Mouse (Mus musculus) CH12.LX (cell line): ENCODE results near the gene Glp2r. TPM values are rescaled to one million over a fixed set of nuclear protein-coding genes. Genes with fewer than 3 reads are reported as not detected.

Experiments used
- DNase-seq: peaks from one replicate; pipeline ENCODE4 v3.0.0-alpha.2; 2013; ENCODE audit errors: extremely low read depth
- H3K27ac ChIP-seq: 2 replicates; pipeline ENCODE4 v1.5.1; 2012; ENCODE audit warnings: low read depth, mild to moderate bottlenecking, control low read depth, moderate library complexity; ENCODE audit not compliant: insufficient read depth
- H3K27me3 ChIP-seq: replicated peaks from 2 replicates; pipeline ENCODE3; 2012; ENCODE audit warnings: inconsistent platforms
- H3K36me3 ChIP-seq, 2 experiments: replicated peaks in 1 of 2; 2 replicates each; pipeline versions ENCODE3 to v1.6.1; 2012; ENCODE audit warnings: inconsistent platforms in 1 of 2, low read length in 1 of 2, mild to moderate bottlenecking in 1 of 2, mixed read lengths in 1 of 2, moderate library complexity in 1 of 2; ENCODE audit not compliant: control insufficient read depth in 1 of 2, insufficient read depth in 1 of 2
- H3K4me1 ChIP-seq, 2 experiments: 2 replicates each; pipeline ENCODE4 v1.6.1; 2012; ENCODE audit warnings: inconsistent platforms in 1 of 2, moderate library complexity in 1 of 2; ENCODE audit not compliant: insufficient read depth in 2 of 2, control insufficient read depth in 1 of 2
- H3K4me2 ChIP-seq: 2 replicates; pipeline ENCODE4 v1.6.1; 2012; ENCODE audit warnings: low read depth, mild to moderate bottlenecking, control low read depth; ENCODE audit not compliant: poor library complexity, insufficient read depth, severe bottlenecking
- H3K4me3 ChIP-seq, 3 experiments: fragments of 150-350 bp in 1 of 3; sonication (generic) in 1 of 3; replicated peaks in 1 of 3; 2 replicates each; pipeline versions ENCODE3 to v1.5.1; 2011 to 2012; ENCODE audit warnings: low read depth in 2 of 3, low read length in 2 of 3, mild to moderate bottlenecking in 2 of 3, moderate library complexity in 2 of 3, control low read depth in 1 of 3, improper control_type of control experiment in 1 of 3, inconsistent platforms in 1 of 3, mixed read lengths in 1 of 3; ENCODE audit not compliant: poor library complexity in 1 of 3
- H3K79me2 ChIP-seq: replicated peaks from 2 replicates; pipeline ENCODE4 v1.6.1; 2012; ENCODE audit warnings: mild to moderate bottlenecking, moderate library complexity; ENCODE audit not compliant: control insufficient read depth, poor library complexity, insufficient read depth, severe bottlenecking; ENCODE audit errors: extremely low read depth
- H3K9ac ChIP-seq: 2 replicates; pipeline ENCODE4 v1.6.1; 2012; ENCODE audit warnings: low read depth, mild to moderate bottlenecking, control low read depth, moderate library complexity; ENCODE audit not compliant: insufficient read depth
- H3K9me3 ChIP-seq: replicated peaks from 2 replicates; pipeline ENCODE3; 2012; ENCODE audit warnings: low read length, inconsistent platforms, mixed read lengths
- BHLHE40 ChIP-seq: IDR thresholded peaks from 2 replicates; pipeline ENCODE4 v1.6.1; 2011; ENCODE audit warnings: mild to moderate bottlenecking, low read depth, low read length, improper control_type of control experiment
- CHD1 ChIP-seq: IDR thresholded peaks from 2 replicates; pipeline ENCODE4 v1.6.1; 2012; ENCODE audit warnings: low read depth, low read length, improper control_type of control experiment, inconsistent platforms
- E2F4 ChIP-seq: IDR thresholded peaks from 2 replicates; pipeline ENCODE4 v1.6.1; 2011; ENCODE audit warnings: low read depth, low read length, improper control_type of control experiment; ENCODE audit not compliant: insufficient replicate concordance
- ELF1 ChIP-seq: IDR thresholded peaks from 2 replicates; pipeline ENCODE4 v1.6.1; 2014; ENCODE audit warnings: low read depth, mild to moderate bottlenecking, inconsistent platforms, low read length, improper control_type of control experiment
- EP300 ChIP-seq: IDR thresholded peaks from 2 replicates; pipeline ENCODE4 v1.6.1; 2011; ENCODE audit warnings: low read length, improper control_type of control experiment
- ETS1 ChIP-seq: conservative IDR thresholded peaks from 2 replicates; pipeline ENCODE4 v1.6.1; 2012; ENCODE audit warnings: low read depth, mild to moderate bottlenecking, inconsistent platforms, low read length, improper control_type of control experiment, moderate library complexity
- GABPA ChIP-seq: IDR thresholded peaks from 2 replicates; pipeline ENCODE4 v1.6.1; 2012; ENCODE audit warnings: low read depth, low read length, improper control_type of control experiment, inconsistent platforms; ENCODE audit not compliant: insufficient replicate concordance
- HCFC1 ChIP-seq: IDR thresholded peaks from 2 replicates; pipeline ENCODE4 v1.6.1; 2012; ENCODE audit warnings: low read depth, mild to moderate bottlenecking, inconsistent platforms, low read length, improper control_type of control experiment
- JUN ChIP-seq: IDR thresholded peaks from 2 replicates; pipeline ENCODE4 v1.6.1; 2011; ENCODE audit warnings: low read depth, mild to moderate bottlenecking, low read length, improper control_type of control experiment, moderate library complexity; ENCODE audit not compliant: insufficient read depth
- JUND ChIP-seq: conservative IDR thresholded peaks from 2 replicates; pipeline ENCODE4 v1.6.1; 2011; ENCODE audit warnings: low read depth, low read length, improper control_type of control experiment
- MAZ ChIP-seq: IDR thresholded peaks from 2 replicates; pipeline ENCODE4 v1.6.1; 2012; ENCODE audit warnings: low read depth, mild to moderate bottlenecking, inconsistent platforms, low read length, improper control_type of control experiment, moderate library complexity
- MEF2A ChIP-seq: IDR thresholded peaks from 2 replicates; pipeline ENCODE4 v1.6.1; 2014; ENCODE audit warnings: low read depth, mild to moderate bottlenecking, inconsistent platforms, low read length, improper control_type of control experiment, borderline replicate concordance
- NELFE ChIP-seq: IDR thresholded peaks from 2 replicates; pipeline ENCODE4 v1.6.1; 2011; ENCODE audit warnings: low read depth, low read length, improper control_type of control experiment
- NRF1 ChIP-seq: IDR thresholded peaks from 2 replicates; pipeline ENCODE4 v1.6.1; 2014; ENCODE audit warnings: low read depth, mild to moderate bottlenecking, inconsistent platforms, low read length, improper control_type of control experiment, moderate library complexity
- PAX5 ChIP-seq: IDR thresholded peaks from 2 replicates; pipeline ENCODE4 v1.6.1; 2012; ENCODE audit warnings: low read length, inconsistent platforms, mixed read lengths
- SMC3 ChIP-seq: IDR thresholded peaks from 2 replicates; pipeline ENCODE4 v1.6.1; 2011; ENCODE audit warnings: low read depth, low read length, improper control_type of control experiment
- TBP ChIP-seq: conservative IDR thresholded peaks from 2 replicates; pipeline ENCODE4 v1.6.1; 2011; ENCODE audit warnings: low read depth, low read length, improper control_type of control experiment
- UBTF ChIP-seq: IDR thresholded peaks from 2 replicates; pipeline ENCODE4 v1.6.1; 2012; ENCODE audit warnings: low read depth, mild to moderate bottlenecking, inconsistent platforms, low read length, improper control_type of control experiment, moderate library complexity
- ZMIZ1 ChIP-seq: IDR thresholded peaks from 2 replicates; pipeline ENCODE4 v1.6.1; 2012; ENCODE audit warnings: low read depth, mild to moderate bottlenecking, inconsistent platforms, low read length, improper control_type of control experiment
- ZNF384 ChIP-seq: IDR thresholded peaks from 2 replicates; pipeline ENCODE4 v1.6.1; 2012; ENCODE audit warnings: low read depth, low read length, improper control_type of control experiment, inconsistent platforms
- dilution Hi-C: fragments of 300-500 bp; cut with MboI; formaldehyde crosslinking; loops from 2 replicates; pipeline ENCODE4 v1.14.3; 2020; ENCODE audit warnings: low sequenced_read_pairs; ENCODE audit not compliant: extremely low pct_unique_long_range_greater_than_20kb, extremely low pct_ligation_motif_present
- in situ Hi-C: fragments of 300-500 bp; cut with MboI; formaldehyde crosslinking; loops from 3 replicates; pipeline ENCODE4 v1.14.3; 2019; ENCODE audit warnings: low sequenced_read_pairs, low pct_ligation_motif_present, low pct_unique_long_range_greater_than_20kb, mixed read lengths
- polyA plus RNA-seq: library from polyadenylated mRNA; unstranded; fragments of >175 nt; gene quantifications from 2 replicates; pipeline ENCODE4 v1.2.1, GENCODE M21; 2012; ENCODE audit warnings: low read depth; ENCODE audit not compliant: insufficient read length
- total RNA-seq, 2 experiments: library from RNA; depleted of rRNA; stranded (reverse); fragments of 300-350 nt in 1 of 2; fragments of >200 nt in 1 of 2; gene quantifications; 2 replicates each; pipeline ENCODE4 v1.2.3; 2012 to 2014

The Glp2r gene
- total and polyA plus RNA-seq, 3 experiments = 0.04 to 0.09 (median 0.07) TPM

- no peak for DNase-seq
- Histone ChIP-seq H3K4me1 (no peaks in the 10 kb centered on the region), H3K9ac (no peak overlapping the region), H3K79me2 (no peaks in the 10 kb centered on the region), H3K36me3 (no peaks in the 10 kb centered on the region), H3K4me2 (no peak overlapping the region), H3K27ac (no peak overlapping the region), H3K27me3 (peaks cover 18% of the 10 kb centered on the region), H3K9me3 (no peaks in the 10 kb centered on the region), H3K4me3 (no peak overlapping the region)
- no peak for TF ChIP-seq CHD1
- TF ChIP-seq SMC3 = no peak
- no peak for TF ChIP-seq PAX5
- TF ChIP-seq JUN = no peak
- no peak for TF ChIP-seq ZMIZ1
- no peak for TF ChIP-seq TBP
- no peak for TF ChIP-seq MAZ
- TF ChIP-seq E2F4 = no peak
- TF ChIP-seq GABPA = no peak
- TF ChIP-seq NELFE = no peak
- no peak for TF ChIP-seq BHLHE40
- TF ChIP-seq MEF2A = no peak
- no peak for TF ChIP-seq NRF1
- TF ChIP-seq ELF1 = no peak
- no peak for TF ChIP-seq UBTF
- TF ChIP-seq JUND = no peak
- TF ChIP-seq HCFC1 = no peak
- TF ChIP-seq ZNF384 = no peak
- in situ Hi-C loops (no loop called here), dilution Hi-C loops (no loop called here)
These were observed 29.3 kb upstream of the Glp2r start for GRCm38 (mm10) chr11:67800130-67800723.

DNA sequence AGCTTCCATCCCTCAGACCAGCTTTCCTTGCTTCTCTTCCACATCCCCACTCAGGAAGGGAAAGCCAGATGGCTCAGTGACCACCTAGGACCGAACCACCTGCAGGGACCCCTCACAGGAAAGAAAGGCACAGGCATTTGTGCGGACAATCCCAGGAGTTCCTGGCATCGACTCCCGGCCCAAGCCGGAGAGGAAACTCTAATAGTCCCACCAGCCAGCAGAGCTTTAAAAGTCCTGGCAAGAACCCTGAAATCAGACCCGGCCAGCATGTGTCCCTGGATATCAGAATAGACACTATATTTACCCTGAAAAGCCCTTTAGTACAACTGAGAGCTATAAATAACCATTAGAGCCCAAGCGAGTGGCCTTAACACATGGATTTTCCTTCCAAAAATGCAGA is 27.0 kb upstream of the Glp2r start, which contains the start of gene Dhrs7c:
TSS of gene Dhrs7c (plus strand) at position 257 of the 400 bp plus-strand sequence.
- no peak within 1 kb of the TSS for H3K4me3 ChIP-seq
- H3K27me3 ChIP-seq = peaks cover 12% of the 10 kb centered on the region
- no peak within 1 kb of the TSS for H3K9ac ChIP-seq
- in situ Hi-C loops (no loop called here), dilution Hi-C loops (no loop called here)
- DNase-seq = no peak
- no peak within 1 kb of the TSS for H3K4me2 ChIP-seq
- 0 out of 4 replicates have a peak, but pooled peaks cover 0 to 2% of the 10 kb centered on the region in 2 experiments for H3K4me1 ChIP-seq
- H3K9me3 ChIP-seq = no peaks in the 10 kb centered on the region
- H3K79me2 ChIP-seq = no peaks in the 10 kb centered on the region
- no peaks in the 10 kb centered on the region for H3K36me3 ChIP-seq
- TF ChIP-seq HCFC1 (no peak), JUN (no peak), ZMIZ1 (no peak), E2F4 (no peak), ETS1 (no peak), EP300 (no peak)
- H3K27ac ChIP-seq = no peak within 1 kb of the TSS
